Mouse (Mus musculus): ENCODE measurements around the gene Slc5a4a. TPM values are rescaled to one million over a fixed set of nuclear protein-coding genes. Genes with fewer than 3 reads are reported as not detected.

Slc5a4a gene
- polyA plus RNA-seq, 1 experiment: not detected

DNA sequence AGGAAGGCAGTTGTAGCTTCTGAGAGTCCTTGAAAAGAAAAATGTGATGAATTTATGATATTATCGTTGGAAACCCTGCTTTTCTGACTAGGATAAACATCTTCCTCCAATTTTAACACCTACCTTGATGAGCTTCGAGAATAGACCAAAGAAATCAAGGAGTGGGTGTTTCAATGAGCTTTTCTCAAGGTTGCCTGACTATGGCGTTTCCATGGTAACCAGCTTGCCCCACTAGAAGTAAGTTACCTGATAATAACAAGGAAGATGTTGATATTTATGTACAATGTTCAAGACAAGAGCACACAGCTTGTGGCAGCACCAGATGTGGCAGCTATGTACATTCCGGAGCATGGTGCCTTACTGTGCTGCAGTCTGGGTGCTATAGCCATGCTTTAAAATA is 14.7 kb upstream of the Slc5a4a start:
- H3K4me3 ChIP-seq (ENCODE audit: insufficient read depth, poor library complexity, severe bottlenecking): no peak overlapping the region
- H3K79me2 ChIP-seq (ENCODE audit: control insufficient read depth, insufficient read depth): no peaks in the 10 kb centered on the region
- H3K36me3 ChIP-seq (ENCODE audit: control insufficient read depth, insufficient read depth): no peaks in the 10 kb centered on the region
- TF ChIP-seq MYOD1 (IDR thresholded peaks at IDR 0.05; ENCODE audit: control insufficient read depth, insufficient read length, low read depth) (no peak), MYOG (IDR thresholded peaks at IDR 0.05; ENCODE audit: control insufficient read depth, extremely low read depth, insufficient read length) (no peak), FOSL1 (IDR thresholded peaks at IDR 0.05; ENCODE audit: insufficient read depth, low read length, poor library complexity, severe bottlenecking) (no peak), MAX (IDR thresholded peaks at IDR 0.05) (no peak), CTCF (IDR thresholded peaks at IDR 0.05; ENCODE audit: control insufficient read depth, insufficient read depth, insufficient read length) (no peak), USF1 (IDR thresholded peaks at IDR 0.05; ENCODE audit: low read depth) (no peak), CEBPB (IDR thresholded peaks at IDR 0.05; ENCODE audit: low read depth) (no peak)
- H3ac ChIP-seq (ENCODE audit: control insufficient read depth, insufficient read length, low read depth): no peak overlapping the region
- no peaks in the 10 kb centered on the region for H3K79me3 ChIP-seq (ENCODE audit: low read depth)
- H3K27me3 ChIP-seq (ENCODE audit: control insufficient read depth, insufficient read depth, insufficient read length): peaks cover 9% of the 10 kb centered on the region

DNA sequence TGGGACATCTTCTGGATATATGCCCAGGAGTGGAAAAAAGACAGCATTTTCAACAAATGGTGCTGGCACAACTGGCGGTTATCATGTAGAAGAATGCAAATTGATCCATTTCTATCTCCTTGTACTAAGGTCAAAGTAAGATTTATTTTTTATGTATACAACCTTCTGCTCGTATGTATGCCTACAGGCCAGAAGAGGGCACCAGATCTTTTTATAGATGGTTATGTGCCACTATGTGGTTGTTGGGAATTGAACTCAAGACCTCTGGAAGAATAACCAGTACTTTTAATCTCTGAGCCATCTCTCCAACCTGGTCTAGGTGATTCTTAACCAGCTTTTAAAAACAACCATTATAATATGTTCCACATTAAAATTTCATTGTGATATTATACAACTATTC is 10.9 kb upstream of the Slc5a4a start:
- Histone ChIP-seq H3K27me3 (ENCODE audit: control insufficient read depth, insufficient read depth, insufficient read length) (peaks cover 9% of the 10 kb centered on the region), H3ac (ENCODE audit: control insufficient read depth, insufficient read length, low read depth) (no peak overlapping the region)

DNA sequence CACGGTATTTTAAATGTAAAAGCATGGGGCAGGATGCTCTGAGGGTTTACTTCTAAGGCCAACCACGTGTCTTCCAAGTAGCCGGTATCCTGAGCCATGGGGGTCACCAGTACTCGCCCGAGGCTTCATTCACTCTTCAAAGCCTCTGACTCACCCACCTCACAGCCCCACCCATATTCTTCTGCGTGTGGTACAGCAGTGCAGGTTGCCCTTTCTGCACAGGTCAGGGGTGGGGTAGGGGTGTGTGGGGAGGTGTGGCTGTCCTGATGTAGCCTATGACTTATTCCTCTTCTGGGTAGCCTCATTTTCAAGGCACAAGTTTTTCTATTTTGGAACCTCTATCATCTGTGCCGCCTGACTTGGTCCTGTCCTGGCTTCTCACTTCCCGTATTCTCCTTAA is 405 bp upstream of the Slc5a4a start:
- TF ChIP-seq USF1 (IDR thresholded peaks at IDR 0.05; ENCODE audit: low read depth): no peak
- no peak for TF ChIP-seq CTCF (IDR thresholded peaks at IDR 0.05; ENCODE audit: control insufficient read depth, insufficient read depth, insufficient read length)
- TF ChIP-seq CEBPB (IDR thresholded peaks at IDR 0.05; ENCODE audit: low read depth): no peak
- TF ChIP-seq MYOD1 (IDR thresholded peaks at IDR 0.05; ENCODE audit: control insufficient read depth, insufficient read length, low read depth): no peak
- no peak for TF ChIP-seq MAX (IDR thresholded peaks at IDR 0.05)
- no peak for TF ChIP-seq FOSL1 (IDR thresholded peaks at IDR 0.05; ENCODE audit: insufficient read depth, low read length, poor library complexity, severe bottlenecking)
- TF ChIP-seq MYOG (IDR thresholded peaks at IDR 0.05; ENCODE audit: control insufficient read depth, extremely low read depth, insufficient read length): no peak
- Histone ChIP-seq H3K36me3 (ENCODE audit: control insufficient read depth, insufficient read depth) (no peaks in the 10 kb centered on the region), H3K79me2 (ENCODE audit: control insufficient read depth, insufficient read depth) (no peaks in the 10 kb centered on the region)

More for the DNA sequence above, 10.9 kb upstream of the Slc5a4a start:
- no peak overlapping the region for H3K4me3 ChIP-seq (ENCODE audit: insufficient read depth, poor library complexity, severe bottlenecking)
- H3K36me3 ChIP-seq (ENCODE audit: control insufficient read depth, insufficient read depth): no peaks in the 10 kb centered on the region
- H3K79me3 ChIP-seq (ENCODE audit: low read depth): no peaks in the 10 kb centered on the region
- no peaks in the 10 kb centered on the region for H3K79me2 ChIP-seq (ENCODE audit: control insufficient read depth, insufficient read depth)
- no peak for TF ChIP-seq MAX (IDR thresholded peaks at IDR 0.05)
- TF ChIP-seq CTCF (IDR thresholded peaks at IDR 0.05; ENCODE audit: control insufficient read depth, insufficient read depth, insufficient read length): no peak
- no peak for TF ChIP-seq USF1 (IDR thresholded peaks at IDR 0.05; ENCODE audit: low read depth)
- TF ChIP-seq FOSL1 (IDR thresholded peaks at IDR 0.05; ENCODE audit: insufficient read depth, low read length, poor library complexity, severe bottlenecking): no peak
- no peak for TF ChIP-seq MYOD1 (IDR thresholded peaks at IDR 0.05; ENCODE audit: control insufficient read depth, insufficient read length, low read depth)
- TF ChIP-seq CEBPB (IDR thresholded peaks at IDR 0.05; ENCODE audit: low read depth): no peak
- no peak for TF ChIP-seq MYOG (IDR thresholded peaks at IDR 0.05; ENCODE audit: control insufficient read depth, extremely low read depth, insufficient read length)

DNA sequence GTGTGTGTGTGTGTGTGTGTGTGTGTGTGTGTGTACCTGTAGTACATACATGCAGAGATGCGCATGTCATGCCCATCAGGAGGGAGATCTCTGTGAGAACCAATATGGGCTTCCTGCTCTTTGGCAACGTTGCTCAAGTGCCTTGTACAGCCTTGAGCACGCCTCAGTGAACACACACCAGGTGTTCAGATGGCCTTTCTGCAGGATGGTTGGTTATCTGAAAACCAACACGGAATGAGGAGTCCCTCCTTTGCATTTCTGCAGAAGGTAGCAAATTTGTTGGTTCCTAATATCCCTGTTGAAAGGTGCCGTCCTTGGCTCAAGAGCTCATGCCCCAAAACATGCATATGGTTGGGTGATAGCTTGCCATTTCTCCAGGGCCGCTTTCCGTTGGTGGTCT is 8.7 kb downstream of the Slc5a4a start:
- Histone ChIP-seq H3K36me3 (ENCODE audit: control insufficient read depth, insufficient read depth) (no peaks in the 10 kb centered on the region), H3K27me3 (ENCODE audit: control insufficient read depth, insufficient read depth, insufficient read length) (peaks cover 27% of the 10 kb centered on the region), H3ac (ENCODE audit: control insufficient read depth, insufficient read length, low read depth) (no peak overlapping the region), H3K4me3 (ENCODE audit: insufficient read depth, poor library complexity, severe bottlenecking) (no peak overlapping the region), H3K79me3 (ENCODE audit: low read depth) (no peaks in the 10 kb centered on the region), H3K79me2 (ENCODE audit: control insufficient read depth, insufficient read depth) (no peaks in the 10 kb centered on the region)
- TF ChIP-seq FOSL1 (IDR thresholded peaks at IDR 0.05; ENCODE audit: insufficient read depth, low read length, poor library complexity, severe bottlenecking): no peak
- no peak for TF ChIP-seq CEBPB (IDR thresholded peaks at IDR 0.05; ENCODE audit: low read depth)
- TF ChIP-seq MYOG (IDR thresholded peaks at IDR 0.05; ENCODE audit: control insufficient read depth, extremely low read depth, insufficient read length): no peak
- TF ChIP-seq USF1 (IDR thresholded peaks at IDR 0.05; ENCODE audit: low read depth): no peak
- TF ChIP-seq CTCF (IDR thresholded peaks at IDR 0.05; ENCODE audit: control insufficient read depth, insufficient read depth, insufficient read length): no peak
- no peak for TF ChIP-seq MAX (IDR thresholded peaks at IDR 0.05)
- TF ChIP-seq MYOD1 (IDR thresholded peaks at IDR 0.05; ENCODE audit: control insufficient read depth, insufficient read length, low read depth): no peak

More for the DNA sequence above, 405 bp upstream of the Slc5a4a start:
- H3K79me3 ChIP-seq (ENCODE audit: low read depth): no peaks in the 10 kb centered on the region
- no peak overlapping the region for H3ac ChIP-seq (ENCODE audit: control insufficient read depth, insufficient read length, low read depth)
- H3K4me3 ChIP-seq (ENCODE audit: insufficient read depth, poor library complexity, severe bottlenecking): no peak overlapping the region
- peaks cover 7% of the 10 kb centered on the region for H3K27me3 ChIP-seq (ENCODE audit: control insufficient read depth, insufficient read depth, insufficient read length)

- no peak overlapping the region for H3ac ChIP-seq (ENCODE audit: control insufficient read depth, insufficient read length, low read depth)
- no peaks in the 10 kb centered on the region for H3K36me3 ChIP-seq (ENCODE audit: control insufficient read depth, insufficient read depth)
- H3K79me2 ChIP-seq (ENCODE audit: control insufficient read depth, insufficient read depth): no peaks in the 10 kb centered on the region
- H3K79me3 ChIP-seq (ENCODE audit: low read depth): no peaks in the 10 kb centered on the region
- H3K27me3 ChIP-seq (ENCODE audit: control insufficient read depth, insufficient read depth, insufficient read length): peaks cover 23% of the 10 kb centered on the region
- no peak for TF ChIP-seq CTCF (IDR thresholded peaks at IDR 0.05; ENCODE audit: control insufficient read depth, insufficient read depth, insufficient read length)
- TF ChIP-seq MYOD1 (IDR thresholded peaks at IDR 0.05; ENCODE audit: control insufficient read depth, insufficient read length, low read depth): no peak
- no peak for TF ChIP-seq MYOG (IDR thresholded peaks at IDR 0.05; ENCODE audit: control insufficient read depth, extremely low read depth, insufficient read length)
- TF ChIP-seq FOSL1 (IDR thresholded peaks at IDR 0.05; ENCODE audit: insufficient read depth, low read length, poor library complexity, severe bottlenecking): no peak
- TF ChIP-seq CEBPB (IDR thresholded peaks at IDR 0.05; ENCODE audit: low read depth): no peak
- TF ChIP-seq MAX (IDR thresholded peaks at IDR 0.05): no peak
- TF ChIP-seq USF1 (IDR thresholded peaks at IDR 0.05; ENCODE audit: low read depth): no peak
- no peak overlapping the region for H3K4me3 ChIP-seq (ENCODE audit: insufficient read depth, poor library complexity, severe bottlenecking)
Observed at GRCm38 (mm10) chr10:76157528-76157927, 10.3 kb downstream of the Slc5a4a start.

GRCm38 (mm10) chr10:76158009-76158408 is 10.8 kb downstream of the Slc5a4a start:
- H3K4me3 ChIP-seq (ENCODE audit: insufficient read depth, poor library complexity, severe bottlenecking): no peak overlapping the region
- no peak overlapping the region for H3ac ChIP-seq (ENCODE audit: control insufficient read depth, insufficient read length, low read depth)
- H3K79me3 ChIP-seq (ENCODE audit: low read depth): no peaks in the 10 kb centered on the region
- H3K27me3 ChIP-seq (ENCODE audit: control insufficient read depth, insufficient read depth, insufficient read length): peaks cover 23% of the 10 kb centered on the region
- TF ChIP-seq USF1 (IDR thresholded peaks at IDR 0.05; ENCODE audit: low read depth) (no peak), MYOD1 (IDR thresholded peaks at IDR 0.05; ENCODE audit: control insufficient read depth, insufficient read length, low read depth) (no peak), CTCF (IDR thresholded peaks at IDR 0.05; ENCODE audit: control insufficient read depth, insufficient read depth, insufficient read length) (no peak), CEBPB (IDR thresholded peaks at IDR 0.05; ENCODE audit: low read depth) (no peak), MYOG (IDR thresholded peaks at IDR 0.05; ENCODE audit: control insufficient read depth, extremely low read depth, insufficient read length) (no peak), MAX (IDR thresholded peaks at IDR 0.05) (no peak), FOSL1 (IDR thresholded peaks at IDR 0.05; ENCODE audit: insufficient read depth, low read length, poor library complexity, severe bottlenecking) (no peak)
- no peaks in the 10 kb centered on the region for H3K79me2 ChIP-seq (ENCODE audit: control insufficient read depth, insufficient read depth)
- no peaks in the 10 kb centered on the region for H3K36me3 ChIP-seq (ENCODE audit: control insufficient read depth, insufficient read depth)
